Mouse (Mus musculus) MEL (cell line): ENCODE data around the gene Gm45021. TPM values are rescaled to one million over a fixed set of nuclear protein-coding genes. Genes with fewer than 3 reads are reported as not detected.
"Not testable (repeated sequence)": the region's sequence is repeated elsewhere in the genome, so short reads cannot be mapped to it uniquely, and the experiment has no call there.

Experiments
- DNase-seq: peaks from one replicate; pipeline ENCODE4 v3.0.0; 2011; ENCODE audit warnings: low read depth, low spot score
- H3K27ac ChIP-seq: 2 replicates; pipeline ENCODE4 v1.5.1; 2012; ENCODE audit warnings: low read depth, mild to moderate bottlenecking, control low read depth, low read length, moderate library complexity; ENCODE audit not compliant: control insufficient read depth
- H3K27me3 ChIP-seq, 2 experiments: fragments of 150-350 bp in 1 of 2; sonication (generic) in 1 of 2; 2 replicates each; pipeline ENCODE4 v1.6.1; 2012; ENCODE audit warnings: low read length in 2 of 2, mild to moderate bottlenecking in 2 of 2, improper control_type of control experiment in 1 of 2, moderate library complexity in 1 of 2; ENCODE audit not compliant: insufficient read depth in 2 of 2, control insufficient read depth in 1 of 2
- H3K36me3 ChIP-seq, 2 experiments: 2 replicates each; pipeline ENCODE4 v1.6.1; 2012 to 2014; ENCODE audit warnings: low read length in 2 of 2, improper control_type of control experiment in 1 of 2, inconsistent platforms in 1 of 2, mild to moderate bottlenecking in 1 of 2; ENCODE audit not compliant: insufficient read depth in 2 of 2, control insufficient read depth in 1 of 2
- H3K4me1 ChIP-seq, 2 experiments: fragments of 150-350 bp in 1 of 2; sonication (generic) in 1 of 2; 2 replicates each; pipeline ENCODE4 v1.6.1; 2012; ENCODE audit warnings: low read length in 2 of 2, improper control_type of control experiment in 1 of 2, mild to moderate bottlenecking in 1 of 2; ENCODE audit not compliant: insufficient read depth in 2 of 2, control insufficient read depth in 1 of 2
- H3K4me3 ChIP-seq, 2 experiments: fragments of 150-350 bp in 1 of 2; sonication (generic) in 1 of 2; 2 replicates each; pipeline ENCODE4 v1.5.1; 2012; ENCODE audit warnings: low read depth in 2 of 2, low read length in 2 of 2, mild to moderate bottlenecking in 2 of 2, moderate library complexity in 2 of 2, control low read depth in 1 of 2, improper control_type of control experiment in 1 of 2; ENCODE audit not compliant: control insufficient read depth in 1 of 2, insufficient read depth in 1 of 2
- H3K79me2 ChIP-seq: 2 replicates; pipeline ENCODE4 v1.6.1; 2012; ENCODE audit warnings: mild to moderate bottlenecking, low read length, moderate library complexity; ENCODE audit not compliant: control insufficient read depth, poor library complexity, insufficient read depth
- H3K9ac ChIP-seq: 2 replicates; pipeline ENCODE4 v1.6.1; 2012; ENCODE audit warnings: low read depth, mild to moderate bottlenecking, control low read depth, low read length, moderate library complexity; ENCODE audit not compliant: control insufficient read depth, poor library complexity, severe bottlenecking
- H3K9me3 ChIP-seq: fragments of 150-350 bp; sonication (generic); replicated peaks from 2 replicates; pipeline ENCODE4 v1.6.1; 2012; ENCODE audit warnings: mild to moderate bottlenecking, low read length, improper control_type of control experiment, moderate library complexity; ENCODE audit not compliant: insufficient read depth
- CHD1 ChIP-seq: IDR thresholded peaks from 2 replicates; pipeline ENCODE4 v1.6.1; 2012; ENCODE audit warnings: low read depth, mild to moderate bottlenecking, inconsistent platforms, low read length, improper control_type of control experiment
- CHD2 ChIP-seq: IDR thresholded peaks from 2 replicates; pipeline ENCODE4 v1.6.1; 2011; ENCODE audit warnings: low read length, improper control_type of control experiment
- CTCF ChIP-seq, 3 experiments: IDR thresholded peaks in 2 of 3; conservative IDR thresholded peaks in 1 of 3; 2 replicates each; pipeline ENCODE4 v1.5.1; 2011 to 2012; ENCODE audit warnings: low read length in 3 of 3, low read depth in 2 of 3, mild to moderate bottlenecking in 2 of 3, improper control_type of control experiment in 1 of 3, inconsistent platforms in 1 of 3, mixed read lengths in 1 of 3, moderate library complexity in 1 of 3; ENCODE audit not compliant: control insufficient read depth in 1 of 3, insufficient read depth in 1 of 3, poor library complexity in 1 of 3, severe bottlenecking in 1 of 3
- E2F4 ChIP-seq: IDR thresholded peaks from 2 replicates; pipeline ENCODE4 v1.6.1; 2011; ENCODE audit warnings: low read depth, low read length, improper control_type of control experiment, borderline replicate concordance
- ELF1 ChIP-seq: IDR thresholded peaks from 2 replicates; pipeline ENCODE4 v1.6.1; 2014; ENCODE audit warnings: low read depth, mild to moderate bottlenecking, inconsistent platforms, low read length, improper control_type of control experiment, moderate library complexity
- EP300 ChIP-seq, 2 experiments: IDR thresholded peaks; 2 replicates each; pipeline ENCODE4 v1.6.1; 2011; ENCODE audit warnings: improper control_type of control experiment in 2 of 2, low read length in 2 of 2, low read depth in 1 of 2, mild to moderate bottlenecking in 1 of 2
- GATA1 ChIP-seq: IDR thresholded peaks from 2 replicates; pipeline ENCODE4 v1.6.1; 2011; ENCODE audit warnings: low read depth, low read length, improper control_type of control experiment
- HCFC1 ChIP-seq: IDR thresholded peaks from 2 replicates; pipeline ENCODE4 v1.6.1; 2012; ENCODE audit warnings: low read depth, mild to moderate bottlenecking, inconsistent platforms, low read length, improper control_type of control experiment, moderate library complexity
- JUND ChIP-seq: IDR thresholded peaks from 2 replicates; pipeline ENCODE4 v1.6.1; 2011; ENCODE audit warnings: low read depth, mild to moderate bottlenecking, improper control_type of control experiment, low read length
- MAFK ChIP-seq: IDR thresholded peaks from 2 replicates; pipeline ENCODE4 v1.6.1; 2011; ENCODE audit warnings: low read depth, mild to moderate bottlenecking, low read length, improper control_type of control experiment, borderline replicate concordance
- MAX ChIP-seq: IDR thresholded peaks from 2 replicates; pipeline ENCODE4 v1.6.1; 2011; ENCODE audit warnings: low read length, improper control_type of control experiment
- MAZ ChIP-seq: IDR thresholded peaks from 2 replicates; pipeline ENCODE4 v1.6.1; 2012; ENCODE audit warnings: low read depth, mild to moderate bottlenecking, inconsistent platforms, low read length, improper control_type of control experiment
- MEF2A ChIP-seq: IDR thresholded peaks from 2 replicates; pipeline ENCODE4 v1.6.1; 2014; ENCODE audit warnings: low read depth, mild to moderate bottlenecking, inconsistent platforms, low read length, improper control_type of control experiment; ENCODE audit not compliant: poor library complexity, insufficient replicate concordance, severe bottlenecking; ENCODE audit errors: extremely low read depth
- MYB ChIP-seq: IDR thresholded peaks from 2 replicates; pipeline ENCODE4 v1.6.1; 2011; ENCODE audit warnings: mild to moderate bottlenecking, low read depth, low read length, improper control_type of control experiment
- MYC ChIP-seq: IDR thresholded peaks from 2 replicates; pipeline ENCODE4 v1.6.1; 2011; ENCODE audit warnings: low read depth, mild to moderate bottlenecking, low read length, improper control_type of control experiment, moderate library complexity
- NRF1 ChIP-seq: IDR thresholded peaks from 2 replicates; pipeline ENCODE4 v1.6.1; 2014; ENCODE audit warnings: low read depth, mild to moderate bottlenecking, inconsistent platforms, low read length, improper control_type of control experiment, moderate library complexity; ENCODE audit not compliant: poor library complexity, insufficient read depth, severe bottlenecking
- POLR2AphosphoS2 ChIP-seq: IDR thresholded peaks from 2 replicates; pipeline ENCODE4 v1.6.1; 2011; ENCODE audit warnings: low read length, improper control_type of control experiment
- RAD21 ChIP-seq: IDR thresholded peaks from 2 replicates; pipeline ENCODE4 v1.6.1; 2011; ENCODE audit warnings: mild to moderate bottlenecking, low read depth, low read length, improper control_type of control experiment
- RCOR1 ChIP-seq: IDR thresholded peaks from 2 replicates; pipeline ENCODE4 v1.6.1; 2012; ENCODE audit warnings: low read depth, mild to moderate bottlenecking, inconsistent platforms, low read length, improper control_type of control experiment
- SIN3A ChIP-seq: IDR thresholded peaks from 2 replicates; pipeline ENCODE4 v1.6.1; 2012; ENCODE audit warnings: low read length, improper control_type of control experiment, inconsistent platforms
- SMC3 ChIP-seq: IDR thresholded peaks from 2 replicates; pipeline ENCODE4 v1.6.1; 2011; ENCODE audit warnings: low read depth, low read length, improper control_type of control experiment
- TAL1 ChIP-seq: IDR thresholded peaks from 2 replicates; pipeline ENCODE4 v1.6.1; 2012; ENCODE audit warnings: mild to moderate bottlenecking, inconsistent platforms, low read length, moderate library complexity, mixed read lengths
- UBTF ChIP-seq: IDR thresholded peaks from 2 replicates; pipeline ENCODE4 v1.6.1; 2012; ENCODE audit warnings: low read depth, mild to moderate bottlenecking, inconsistent platforms, low read length, improper control_type of control experiment, moderate library complexity, borderline replicate concordance; ENCODE audit not compliant: insufficient read depth
- USF2 ChIP-seq, 2 experiments: IDR thresholded peaks; 2 replicates each; pipeline ENCODE4 v1.6.1; 2011 to 2012; ENCODE audit warnings: improper control_type of control experiment in 2 of 2, low read length in 2 of 2, borderline replicate concordance in 1 of 2, inconsistent platforms in 1 of 2, low read depth in 1 of 2, mild to moderate bottlenecking in 1 of 2; ENCODE audit not compliant: insufficient read depth in 1 of 2
- ZC3H11A ChIP-seq: IDR thresholded peaks from 2 replicates; pipeline ENCODE4 v1.6.1; 2012; ENCODE audit warnings: low read depth, mild to moderate bottlenecking, inconsistent platforms, low read length, improper control_type of control experiment
- ZMIZ1 ChIP-seq: IDR thresholded peaks from 2 replicates; pipeline ENCODE4 v1.6.1; 2012; ENCODE audit warnings: low read depth, mild to moderate bottlenecking, inconsistent platforms, low read length, improper control_type of control experiment, moderate library complexity
- ZNF384 ChIP-seq: IDR thresholded peaks from 2 replicates; pipeline ENCODE4 v1.6.1; 2012; ENCODE audit warnings: low read depth, mild to moderate bottlenecking, inconsistent platforms, low read length, improper control_type of control experiment
- polyA plus RNA-seq, 2 experiments: library from polyadenylated mRNA; stranded (reverse) in 1 of 2; unstranded in 1 of 2; fragments of >175 nt in 1 of 2; fragments of >200 nt in 1 of 2; gene quantifications; 2 replicates each; pipeline versions ENCODE4 v1.2.1 to v1.2.4; 2012; ENCODE audit warnings: low replicate concordance in 2 of 2, low read depth in 1 of 2; ENCODE audit not compliant: insufficient read length in 2 of 2, insufficient read depth in 1 of 2, missing spikeins in 1 of 2
- total RNA-seq: library from RNA; depleted of rRNA; stranded (reverse); fragments of 300-350 nt; gene quantifications from 2 replicates; pipeline ENCODE4 v1.2.3, GENCODE M21; 2012

The Gm45021 gene
- total and polyA plus RNA-seq, 3 experiments = not detected

DNA sequence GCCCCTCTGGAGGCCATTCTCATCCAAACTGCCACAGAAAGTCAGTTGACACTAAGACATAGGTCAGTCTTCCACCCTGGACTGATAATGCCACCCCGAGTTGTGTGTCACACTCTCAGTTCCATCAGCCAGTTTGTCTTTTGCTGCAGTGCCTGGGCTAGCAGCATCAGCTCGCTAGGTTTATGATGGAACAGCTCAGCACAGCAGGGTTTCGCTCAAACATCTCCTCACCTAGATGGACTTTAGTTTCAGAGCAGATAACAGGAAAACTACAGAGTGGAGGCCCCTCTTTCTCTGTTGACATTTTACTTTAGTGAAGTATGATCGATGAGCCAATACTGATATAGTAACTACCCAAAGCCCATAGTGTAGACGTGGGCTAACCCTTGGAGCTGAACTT is 25.3 kb downstream of the Gm45021 start:
- Histone ChIP-seq H3K9ac (no peak overlapping the region), H3K4me1 (no peaks in the 10 kb centered on the region), H3K27me3 (no peaks in the 10 kb centered on the region), H3K9me3 (no peaks in the 10 kb centered on the region), H3K4me3 (no peak overlapping the region), H3K27ac (no peak overlapping the region), H3K36me3 (no peaks in the 10 kb centered on the region), H3K79me2 (no peaks in the 10 kb centered on the region)
- DNase-seq = no peak
- no peak for TF ChIP-seq RAD21
- TF ChIP-seq SIN3A = no peak
- no peak for TF ChIP-seq MEF2A
- TF ChIP-seq CHD2 = no peak
- TF ChIP-seq UBTF = no peak
- TF ChIP-seq MAX = no peak
- TF ChIP-seq RCOR1 = no peak
- no peak for TF ChIP-seq CHD1
- no peak for TF ChIP-seq EP300 (IDR thresholded peaks at IDR 0.05; ENCODE audit: low read depth in 1 of 2, low read length in 2 of 2)
- no peak for TF ChIP-seq MYB
- no peak for TF ChIP-seq MAFK
- no peak for TF ChIP-seq ELF1
- no peak for TF ChIP-seq ZNF384
- TF ChIP-seq ZC3H11A = no peak
- no peak for TF ChIP-seq SMC3
- no peak for TF ChIP-seq USF2 (IDR thresholded peaks at IDR 0.05; ENCODE audit: borderline replicate concordance in 1 of 2, insufficient read depth in 1 of 2, low read depth in 1 of 2, low read length in 2 of 2)
- no peak for TF ChIP-seq TAL1
- no peak for TF ChIP-seq CTCF (IDR thresholded peaks at IDR 0.05 in 2 of 3, conservative IDR thresholded peaks at IDR 0.05 in 1 of 3; ENCODE audit: control insufficient read depth in 1 of 3, insufficient read depth in 1 of 3, low read depth in 2 of 3, low read length in 3 of 3, poor library complexity in 1 of 3, severe bottlenecking in 1 of 3)

GRCm38 (mm10) chr6:48620031-48620430 is 30.6 kb downstream of the Gm45021 start:
- Histone ChIP-seq H3K9ac (no peak overlapping the region), H3K27me3 (no peaks in the 10 kb centered on the region)
- DNase-seq = no peak

DNA sequence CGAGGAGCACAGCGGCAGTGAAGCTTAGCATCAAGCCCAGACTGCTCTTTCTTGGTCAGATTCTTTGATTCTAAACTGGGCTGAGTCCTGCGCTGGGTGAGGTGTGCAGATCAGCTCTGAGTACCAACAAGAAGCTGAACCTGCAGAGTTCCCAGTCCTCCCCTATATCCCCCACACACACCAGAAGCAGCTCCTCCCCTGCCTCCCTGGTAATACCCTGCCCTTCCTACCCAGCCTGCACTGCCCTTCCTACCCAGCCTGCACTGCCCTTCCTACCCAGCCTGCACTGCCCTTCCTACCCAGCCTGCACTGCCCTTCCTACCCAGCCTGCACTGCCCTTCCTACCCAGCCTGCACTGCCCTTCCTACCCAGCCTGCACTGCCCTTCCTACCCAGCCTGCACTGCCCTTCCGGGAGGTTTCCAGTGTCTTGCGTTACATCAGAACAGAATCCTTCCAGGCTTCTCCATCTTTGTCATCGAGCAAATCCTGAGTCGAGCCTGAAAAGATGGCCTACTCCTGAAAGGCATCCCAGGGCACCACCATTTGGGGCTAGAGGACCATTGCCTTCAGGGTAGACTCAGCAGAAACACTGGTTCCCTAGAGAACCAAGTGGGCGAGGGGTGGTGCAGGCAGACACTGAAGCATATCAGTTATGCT is 32.9 kb downstream of the Gm45021 start:
- H3K9ac ChIP-seq, DNase-seq, H3K4me1 ChIP-seq, H3K36me3 ChIP-seq, H3K27me3 ChIP-seq, H3K79me2 ChIP-seq, H3K27ac ChIP-seq, H3K4me3 ChIP-seq, H3K9me3 ChIP-seq: not testable (repeated sequence)

More at GRCm38 (mm10) chr6:48620031-48620430, 30.6 kb downstream of the Gm45021 start:
- no peak for TF ChIP-seq JUND
- no peak for TF ChIP-seq SMC3
- no peak for TF ChIP-seq POLR2AphosphoS2
- no peak for TF ChIP-seq SIN3A
- TF ChIP-seq HCFC1 = no peak
- no peak for TF ChIP-seq MYC
- TF ChIP-seq TAL1 = no peak
- no peak for TF ChIP-seq MAZ
- TF ChIP-seq MYB = no peak
- TF ChIP-seq ZMIZ1 = no peak
- TF ChIP-seq NRF1 = no peak
- no peak for TF ChIP-seq ELF1
- TF ChIP-seq GATA1 = no peak
- TF ChIP-seq E2F4 = no peak
- Histone ChIP-seq H3K36me3 (no peaks in the 10 kb centered on the region), H3K4me3 (no peak overlapping the region), H3K79me2 (no peaks in the 10 kb centered on the region), H3K27ac (no peak overlapping the region), H3K9me3 (no peaks in the 10 kb centered on the region), H3K4me1 (no peaks in the 10 kb centered on the region)
